Mouse (Mus musculus) lung, adult 18-20 months (tissue): ENCODE results near the gene Armc3.
"Not testable (repeated sequence)": the region's sequence is repeated elsewhere in the genome, so short reads cannot be mapped to it uniquely, and the experiment has no call there.

Experiments used
- DNase-seq, 2 experiments: peaks; one replicate each; pipeline ENCODE4 v3.0.0; 2022; ENCODE audit warnings: mixed read lengths in 2 of 2

Armc3 gene

GRCm38 (mm10) chr2:19275602-19276539 is 76.8 kb downstream of the Armc3 start:
- DNase-seq, result peak; percentile 57 to 60

- no peak for DNase-seq
Observed at GRCm38 (mm10) chr2:19280331-19280730, 81.2 kb downstream of the Armc3 start.

- DNase-seq, result no peak
Observed at GRCm38 (mm10) chr2:19292366-19292765, 93.3 kb downstream of the Armc3 start.

DNA sequence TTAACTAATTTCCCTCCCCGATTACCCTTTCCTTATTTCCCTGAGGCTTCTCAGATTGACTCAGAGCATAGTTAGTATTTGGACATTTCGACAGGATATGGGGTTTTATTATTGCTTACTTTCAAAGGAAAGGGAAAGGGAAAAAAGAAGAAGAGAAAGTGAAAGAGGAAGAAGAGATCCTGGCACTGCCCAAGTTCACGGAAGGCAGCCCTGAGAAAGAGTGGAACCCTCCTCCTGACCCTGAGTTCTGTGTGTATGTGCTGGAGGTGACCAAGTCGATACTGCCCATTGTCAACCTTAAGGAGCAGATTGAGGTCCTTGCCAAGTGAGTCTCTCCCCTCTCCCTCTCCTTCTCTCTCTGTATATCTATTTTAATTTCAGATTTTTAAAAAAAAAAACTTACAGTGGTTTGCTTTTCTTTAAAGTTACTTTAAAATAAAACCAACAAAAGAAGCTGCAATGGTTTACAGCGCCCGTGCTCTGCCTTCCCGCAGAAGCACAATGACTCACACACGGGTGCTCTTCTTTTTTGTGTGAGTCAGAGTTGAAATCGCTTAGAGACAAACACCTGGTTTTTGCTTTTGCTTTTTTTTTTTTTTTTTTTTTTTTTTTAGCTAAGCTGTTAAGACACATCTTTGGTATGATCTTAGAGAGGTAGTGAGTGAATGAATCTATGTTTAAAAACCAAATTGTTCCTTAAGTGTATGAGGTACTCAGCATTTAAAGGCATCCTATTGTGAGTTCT is 101.4 kb downstream of the Armc3 start:
- DNase-seq, result peak; percentile 9 to 10

DNA sequence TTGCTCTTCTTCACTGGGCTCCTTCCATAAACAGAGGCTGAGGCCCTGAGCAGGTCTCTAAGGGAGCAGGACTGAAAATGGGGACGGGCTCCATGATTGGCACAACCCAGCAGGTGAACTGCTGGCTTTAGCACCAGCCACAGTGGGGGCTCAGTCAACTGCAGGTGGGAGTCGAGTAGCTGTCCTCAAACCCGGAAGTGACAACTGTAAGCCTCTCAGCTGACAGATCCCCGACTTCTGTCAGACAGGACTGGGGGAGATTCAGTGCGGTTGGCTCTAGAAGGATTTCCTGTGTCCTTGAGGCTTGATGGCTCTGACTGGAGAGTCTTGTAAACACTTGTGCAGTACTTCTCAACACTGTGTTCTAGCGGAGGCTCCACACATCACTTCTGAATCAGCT is 102.1 kb downstream of the Armc3 start:
- DNase-seq, result peak; percentile 16 to 47

DNA sequence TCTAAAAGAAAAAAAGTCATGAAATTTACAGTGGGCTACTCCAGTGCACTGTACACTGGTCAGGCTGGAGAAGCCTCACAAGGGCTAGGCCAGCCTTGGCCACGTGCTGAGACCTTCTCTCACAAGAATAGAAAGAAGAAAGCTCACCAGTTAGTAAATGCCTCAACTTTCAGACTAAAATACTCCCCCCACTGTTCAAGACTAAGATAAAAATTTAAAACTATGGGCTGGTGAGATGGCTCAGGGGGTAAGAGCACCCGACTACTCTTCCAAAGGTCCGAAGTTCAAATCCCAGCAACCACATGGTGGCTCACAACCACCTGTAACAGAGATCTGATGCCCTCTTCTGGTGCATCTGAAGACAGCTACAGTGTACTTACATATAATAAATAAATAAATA is 104.0 kb downstream of the Armc3 start:
- not testable (repeated sequence) for DNase-seq

DNA sequence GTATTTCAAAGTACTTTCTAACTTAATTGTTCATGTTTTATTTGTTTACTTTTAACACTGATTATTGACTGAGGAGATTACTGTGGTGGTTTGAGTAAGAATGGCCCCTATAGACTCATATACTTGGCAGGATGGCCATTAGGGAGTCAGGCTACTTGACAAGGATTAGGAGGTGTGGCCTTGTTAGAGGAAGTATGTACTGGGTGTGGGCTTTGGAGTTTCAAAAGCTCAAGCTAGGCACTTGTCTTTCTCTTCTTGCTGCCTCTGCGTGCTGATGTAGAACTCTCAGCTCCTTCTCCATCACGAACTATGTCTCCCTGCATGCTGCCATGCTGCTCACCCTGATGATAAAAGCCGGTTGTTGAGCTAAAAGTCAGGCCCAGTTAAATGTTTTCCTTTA is 111.4 kb downstream of the Armc3 start:
- DNase-seq, result no peak

DNA sequence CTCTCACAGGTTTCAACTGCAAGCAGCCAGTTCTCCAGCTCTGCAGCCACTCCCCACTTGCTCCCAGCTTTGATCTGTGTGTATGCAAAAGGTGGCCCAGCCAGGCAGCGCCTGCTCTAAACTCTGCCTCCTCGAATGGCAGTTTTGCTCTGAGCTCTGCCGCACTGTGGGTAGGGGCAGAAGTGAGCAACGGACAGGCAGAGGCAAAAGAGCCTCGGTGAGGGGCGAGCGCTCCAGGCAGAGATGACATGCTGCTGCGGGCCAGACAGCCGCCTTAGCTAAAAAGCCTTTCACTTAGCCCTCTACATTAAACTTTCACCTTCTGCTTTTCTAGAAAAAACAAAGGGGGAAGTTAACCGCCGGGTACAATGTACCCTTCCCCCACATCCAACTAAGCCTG is 117.0 kb downstream of the Armc3 start:
- DNase-seq, result no peak

GRCm38 (mm10) chr2:19316691-19317090 is 117.6 kb downstream of the Armc3 start:
- no peak for DNase-seq

GRCm38 (mm10) chr2:19317151-19317812 is 118.2 kb downstream of the Armc3 start:
- not testable (repeated sequence) for DNase-seq

DNA sequence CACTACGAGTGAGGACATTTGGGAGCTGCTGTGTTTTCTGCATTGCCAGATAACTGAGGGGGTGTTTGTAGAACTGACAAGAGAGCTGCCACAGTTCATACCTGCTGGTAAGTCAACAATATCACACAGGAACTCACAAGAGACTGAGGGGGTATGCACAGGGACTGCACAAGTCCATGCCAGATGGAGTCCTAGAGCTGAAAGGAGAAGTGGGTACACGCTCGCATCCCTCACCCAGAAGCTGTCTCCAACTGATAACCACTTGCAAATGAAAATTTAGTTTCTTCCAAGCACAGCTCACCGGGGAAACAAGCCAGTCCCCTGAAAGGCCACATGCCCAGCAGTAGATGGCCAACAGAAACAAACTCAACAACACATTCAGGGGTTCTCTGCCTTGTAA is 119.4 kb downstream of the Armc3 start:
- no peak for DNase-seq

DNA sequence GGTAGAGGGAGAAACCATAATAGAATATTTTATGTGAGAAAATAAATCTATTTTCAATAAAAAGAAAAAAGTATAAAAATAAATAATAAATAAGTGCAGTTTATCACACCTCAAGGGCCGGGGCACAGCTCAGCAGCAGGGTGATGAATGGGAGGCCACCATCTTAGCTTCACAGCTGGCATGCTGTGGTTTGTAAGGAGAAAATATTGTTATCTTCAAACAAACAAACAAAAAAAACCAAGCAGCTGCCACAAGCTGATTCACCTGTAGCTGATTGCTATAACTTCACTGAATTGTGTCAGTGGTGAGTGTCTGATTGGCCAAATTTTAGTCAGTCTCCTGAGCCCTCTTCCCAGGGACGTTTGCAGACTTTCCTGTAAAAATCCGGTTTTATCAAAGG is 120.2 kb downstream of the Armc3 start:
- no peak for DNase-seq

GRCm38 (mm10) chr2:19322448-19322847 is 123.3 kb downstream of the Armc3 start:
- no peak for DNase-seq

DNA sequence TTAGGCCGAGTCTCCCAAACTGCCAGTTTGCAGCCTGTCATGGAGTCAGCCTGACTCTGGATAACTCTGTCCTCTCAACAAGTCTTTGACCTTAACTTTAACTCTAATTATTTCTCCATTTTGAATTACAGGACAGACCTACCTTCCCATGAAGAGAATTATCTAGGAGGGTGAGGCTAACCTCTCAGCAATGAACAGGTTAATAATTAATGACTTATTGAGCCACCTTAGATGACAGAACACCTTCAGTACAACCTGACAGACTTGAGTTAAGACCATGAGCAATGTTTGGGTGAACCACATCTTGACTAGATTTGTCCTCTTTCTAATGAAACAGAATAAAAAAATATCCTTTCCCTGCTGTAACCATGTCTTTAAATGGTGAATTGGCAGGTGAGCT is 127.3 kb downstream of the Armc3 start:
- no peak for DNase-seq

DNA sequence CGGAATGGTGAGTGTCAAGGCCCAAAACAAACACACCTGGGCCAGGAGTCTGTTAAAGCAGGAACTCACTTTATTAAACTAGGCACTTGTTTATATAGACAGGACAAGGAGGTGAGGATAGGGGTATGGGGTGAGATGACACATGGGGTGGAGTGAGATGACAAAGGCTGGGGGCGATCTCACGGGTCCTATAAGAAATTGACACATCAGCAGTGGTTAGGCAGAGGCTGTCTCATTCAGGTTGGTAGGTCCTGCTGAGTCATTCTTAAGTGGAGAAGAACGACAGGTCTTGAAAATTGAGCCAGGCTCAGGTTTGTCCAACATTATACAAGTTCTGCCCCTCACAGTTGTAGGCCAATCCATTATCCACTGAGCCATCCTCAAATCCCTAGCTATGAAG is 128.7 kb downstream of the Armc3 start:
- DNase-seq, result no peak

- DNase-seq, result peak; percentile 38 to 45
Observed at GRCm38 (mm10) chr2:19343901-19344635, 145.0 kb downstream of the Armc3 start.

DNA sequence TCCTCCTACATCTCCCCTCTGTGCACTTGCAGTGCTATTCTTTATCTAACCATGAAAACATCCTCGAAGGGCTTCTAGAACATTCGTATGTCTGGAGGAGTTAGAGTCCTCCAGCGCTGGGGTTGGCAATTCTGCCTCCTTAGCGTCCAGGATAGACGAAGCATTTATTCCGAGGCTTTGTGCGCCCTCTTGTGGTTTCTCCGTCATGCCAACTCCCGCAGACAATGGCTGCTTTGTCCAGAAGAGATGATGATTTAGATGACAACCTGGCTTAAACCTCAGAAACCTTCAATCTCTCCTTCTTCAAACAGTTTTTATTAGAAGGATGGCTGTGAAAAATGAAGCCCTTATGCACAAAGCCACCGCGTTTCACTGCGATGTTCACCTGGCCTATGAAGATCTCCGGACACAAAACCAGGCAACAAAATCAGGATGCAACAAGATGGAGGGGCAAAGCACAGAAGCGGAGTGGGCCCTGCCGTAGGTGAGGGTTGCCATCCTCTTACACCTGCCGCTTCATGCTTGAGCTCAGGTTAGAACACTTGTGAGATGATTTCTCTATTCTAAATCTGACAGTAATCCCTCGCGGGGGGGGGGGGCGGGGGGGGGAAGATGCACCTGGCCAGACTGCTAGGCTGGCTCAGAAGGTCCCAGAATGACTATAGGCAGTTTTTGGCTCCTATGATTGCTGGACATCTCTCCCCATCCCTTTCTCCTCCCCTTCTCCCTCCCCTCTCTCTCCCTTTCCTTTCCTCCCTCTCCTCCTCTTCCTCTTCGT is 145.7 kb downstream of the Armc3 start:
- peak; percentile 82 to 84 for DNase-seq

DNA sequence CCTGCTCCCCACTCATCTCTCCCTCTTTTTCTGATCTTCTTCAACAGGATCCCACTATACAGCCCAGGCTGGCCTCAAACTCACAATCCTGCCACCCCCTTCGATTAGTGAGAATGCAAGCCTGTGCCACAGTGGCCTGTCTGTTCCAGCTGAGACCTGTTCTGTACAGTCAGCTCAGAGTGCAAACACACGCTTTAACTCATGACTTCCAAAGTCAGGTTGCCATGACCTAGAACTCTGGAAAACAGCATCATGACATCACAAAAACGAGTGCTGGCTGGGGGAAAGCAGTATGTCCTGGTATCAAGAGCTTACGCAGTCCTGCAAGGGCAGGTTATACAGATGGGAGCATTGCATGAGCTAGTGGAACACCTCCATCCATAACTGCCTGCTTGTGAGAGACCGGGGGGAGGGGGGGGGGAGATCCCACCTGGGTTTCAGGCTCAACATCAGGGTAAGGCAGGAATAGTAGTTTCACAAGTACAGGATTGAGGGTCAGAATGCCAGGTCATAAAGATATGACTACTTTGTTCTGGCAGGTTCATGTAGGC is 146.4 kb downstream of the Armc3 start:
- no peak for DNase-seq

- no peak for DNase-seq
Observed at GRCm38 (mm10) chr2:19348454-19348853, 149.4 kb downstream of the Armc3 start.

GRCm38 (mm10) chr2:19350167-19350566 is 151.1 kb downstream of the Armc3 start:
- DNase-seq, result no peak

DNA sequence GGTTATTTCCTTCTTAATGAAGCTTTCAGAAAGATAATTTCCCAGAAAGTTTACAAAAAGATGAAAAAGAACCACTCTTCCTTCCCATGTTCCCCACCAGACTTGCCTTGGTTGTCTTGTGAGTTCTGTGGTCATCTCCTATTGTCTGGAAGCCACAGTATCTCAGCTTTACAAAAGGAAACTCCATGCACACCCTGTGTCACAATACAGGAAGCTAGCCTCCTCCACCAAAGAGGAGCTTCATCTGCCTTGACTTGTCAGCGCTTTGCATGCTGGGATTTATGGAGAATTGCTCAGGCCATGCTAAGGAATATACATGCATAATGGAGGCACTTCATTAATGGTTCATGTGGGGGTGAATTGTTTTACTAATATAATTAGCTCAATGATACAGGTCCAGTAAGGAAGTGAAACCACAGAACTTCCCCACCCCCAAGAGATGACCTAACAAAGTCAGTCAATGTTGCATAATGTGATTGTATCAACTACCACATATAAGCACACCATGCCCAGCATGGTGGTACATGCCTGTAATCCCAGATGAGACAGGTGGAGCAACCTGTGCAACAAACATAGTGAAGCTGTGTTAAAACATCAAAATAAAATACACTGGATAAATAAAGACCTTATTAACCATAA is 152.6 kb downstream of the Armc3 start:
- peak in 1 of 2 experiments; percentile 10 for DNase-seq
